Mouse (Mus musculus): ENCODE measurements around the gene Sst. TPM values are rescaled to one million over a fixed set of nuclear protein-coding genes. Genes with fewer than 3 reads are reported as not detected.
"Not testable (repeated sequence)": the region's sequence is repeated elsewhere in the genome, so short reads cannot be mapped to it uniquely, and the experiment has no call there.

Sst gene
- 100 to 1,000 TPM; 437 to 438 TPM for total RNA-seq (2021)

DNA sequence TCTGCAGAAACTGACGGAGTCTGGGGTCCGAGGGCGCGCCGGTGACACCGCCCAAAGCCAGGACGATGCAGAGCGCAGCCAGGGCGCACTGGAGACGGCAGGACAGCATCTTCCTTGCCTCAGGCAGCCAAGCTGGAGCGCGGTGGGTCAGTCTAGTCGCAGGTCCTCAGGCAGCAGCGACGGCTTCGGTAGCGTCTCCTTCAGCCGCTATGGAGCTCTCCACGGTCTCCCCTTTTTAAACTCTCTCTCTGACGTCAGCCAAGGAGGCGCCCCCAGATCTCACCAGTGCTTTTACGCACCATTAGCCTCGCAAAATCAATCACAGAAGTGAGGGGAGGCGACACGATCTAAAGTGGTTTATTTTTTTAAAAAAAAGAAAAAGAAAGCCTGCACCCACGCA is at the start of gene Sst:
TSS of gene Sst (minus strand) at position 323 of the 400 bp plus-strand sequence.
- intact Hi-C loops (cut with DNase I): no loop called here

GRCm38 (mm10) chr16:23934397-23934796 is 43.6 kb upstream of the Sst start:
- no peak for DNase-seq (ENCODE audit: low spot score in 2 of 2)
- intact Hi-C loops (cut with DNase I): no loop called here

More for the DNA sequence above, at the start of gene Sst:
- DNase-seq (ENCODE audit: low spot score in 2 of 2): no peak

GRCm38 (mm10) chr16:23932294-23932693 is 41.5 kb upstream of the Sst start, which contains the start of gene Rtp2:
Rtp2 (minus strand) TSS chr16:23932394.
- no peak for DNase-seq (ENCODE audit: low spot score in 2 of 2)
- intact Hi-C loops (cut with DNase I): no loop called here

DNA sequence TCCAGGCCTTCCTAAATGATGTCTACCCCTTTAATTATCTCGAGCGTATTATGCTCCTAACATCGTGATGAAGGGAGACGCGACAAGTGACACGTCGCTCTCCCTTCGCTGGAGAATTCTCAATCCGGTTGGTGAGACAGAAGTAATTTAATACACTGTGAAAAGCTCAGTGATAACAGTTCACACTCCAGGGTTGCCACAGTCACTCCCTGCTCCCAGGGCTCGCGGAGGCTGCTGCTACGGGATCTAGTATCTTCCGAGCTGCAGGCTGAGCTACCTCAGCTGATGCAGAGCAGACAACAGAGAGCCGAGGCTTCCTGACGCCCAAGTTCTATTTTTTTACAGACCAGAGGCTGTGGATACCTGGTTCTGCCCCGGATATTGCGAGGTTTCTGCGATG is 40.5 kb upstream of the Sst start:
- no peak for DNase-seq (ENCODE audit: low spot score in 2 of 2)
- intact Hi-C loops (cut with DNase I): no loop called here

GRCm38 (mm10) chr16:23930426-23931073 is 39.8 kb upstream of the Sst start:
- DNase-seq (ENCODE audit: low spot score in 2 of 2): no peak
- intact Hi-C loops (cut with DNase I): no loop called here

- intact Hi-C loops (cut with DNase I): no loop called here
- DNase-seq (ENCODE audit: low spot score in 2 of 2): no peak
Measured at GRCm38 (mm10) chr16:23927301-23928114, 36.8 kb upstream of the Sst start.

DNA sequence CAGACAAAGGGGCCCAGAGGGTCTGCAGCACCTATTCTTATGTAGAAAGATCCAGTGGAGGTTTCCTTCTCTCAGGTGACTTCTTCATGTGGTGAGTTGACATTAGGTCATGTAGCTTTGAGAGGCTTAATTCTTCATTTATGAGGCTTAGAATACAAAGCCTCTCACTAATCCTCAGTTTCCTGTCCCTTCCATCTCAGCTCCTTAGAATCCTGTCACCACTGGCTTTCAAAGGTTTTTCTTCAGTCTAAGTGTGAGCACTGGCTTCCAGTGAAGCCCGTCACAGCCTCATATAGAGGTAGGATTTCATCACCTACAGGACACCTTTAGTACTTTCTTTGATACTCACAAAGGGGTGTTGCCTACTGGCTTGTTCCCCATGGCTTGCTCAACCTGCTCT is 32.1 kb upstream of the Sst start:
- no peak for DNase-seq (ENCODE audit: low spot score in 2 of 2)
- intact Hi-C loops (cut with DNase I): no loop called here

GRCm38 (mm10) chr16:23921697-23922096 is 30.9 kb upstream of the Sst start:
- intact Hi-C loops (cut with DNase I): no loop called here
- no peak for DNase-seq (ENCODE audit: low spot score in 2 of 2)

- intact Hi-C loops (cut with DNase I): loop anchor here (10.0 kb wide), 1 partner anchor 755 kb away; no protein-coding TSS in a partner anchor
Measured at GRCm38 (mm10) chr16:23919418-23919817, 28.7 kb upstream of the Sst start.

GRCm38 (mm10) chr16:23913401-23913800 is 22.6 kb upstream of the Sst start:
- DNase-seq (ENCODE audit: low spot score in 2 of 2): no peak
- intact Hi-C loops (cut with DNase I): loop anchor here (10.0 kb wide), 1 partner anchor 749 kb away; no protein-coding TSS in a partner anchor

More at GRCm38 (mm10) chr16:23919418-23919817, 28.7 kb upstream of the Sst start:
- DNase-seq (ENCODE audit: low spot score in 2 of 2): no peak

GRCm38 (mm10) chr16:23912741-23913140 is 22.0 kb upstream of the Sst start:
- no peak for DNase-seq (ENCODE audit: low spot score in 2 of 2)
- intact Hi-C loops (cut with DNase I): loop anchor here (10.0 kb wide), 1 partner anchor 748 kb away; no protein-coding TSS in a partner anchor

- DNase-seq (ENCODE audit: low spot score in 2 of 2); intact Hi-C loops (cut with DNase I): not testable (repeated sequence)
Measured at GRCm38 (mm10) chr16:23909015-23909354, 18.2 kb upstream of the Sst start.

DNA sequence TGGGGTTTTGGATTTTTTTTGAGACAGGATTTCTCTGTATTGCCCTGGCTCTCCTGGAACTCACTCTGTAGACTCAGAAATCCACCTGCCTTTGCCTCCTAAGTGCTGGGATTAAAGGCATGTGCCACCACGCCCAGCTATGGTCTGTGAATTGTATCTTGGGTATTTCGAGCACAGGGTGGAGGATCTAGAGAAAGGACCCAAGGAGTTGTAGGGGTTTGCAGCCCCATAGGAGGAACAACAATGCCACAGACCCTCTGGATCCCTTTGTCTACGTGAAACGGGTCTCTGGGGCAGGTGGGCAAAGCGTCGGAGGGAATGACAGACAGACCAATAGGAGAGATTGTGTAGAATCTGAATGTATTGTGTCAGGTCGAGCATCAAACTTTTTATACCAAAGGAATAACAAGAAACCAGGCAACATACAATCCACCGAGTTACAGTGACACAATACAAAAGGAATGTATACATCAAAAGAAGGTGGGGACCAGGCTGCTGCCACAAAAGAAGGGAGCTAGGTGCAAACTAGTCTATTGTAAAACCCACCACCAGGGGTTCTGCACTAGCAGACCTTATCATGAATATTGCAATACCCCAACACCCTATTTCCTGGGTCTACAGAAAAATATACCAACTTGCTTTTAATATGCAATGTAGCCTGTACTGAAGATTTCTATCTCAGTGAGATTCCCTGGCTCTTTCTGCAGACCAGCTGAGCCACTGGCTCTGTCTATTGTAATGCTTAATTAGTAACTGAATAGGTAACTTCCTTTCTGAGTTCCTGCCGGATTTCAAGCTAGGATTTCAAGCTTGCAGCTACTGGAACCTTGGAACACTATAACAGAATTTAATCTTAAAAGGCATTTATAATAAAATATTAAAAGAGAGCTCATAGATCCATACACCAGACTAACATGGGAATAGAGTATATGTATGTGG is 17.6 kb upstream of the Sst start:
- intact Hi-C loops (cut with DNase I); DNase-seq (ENCODE audit: low spot score in 2 of 2): not testable (repeated sequence)

DNA sequence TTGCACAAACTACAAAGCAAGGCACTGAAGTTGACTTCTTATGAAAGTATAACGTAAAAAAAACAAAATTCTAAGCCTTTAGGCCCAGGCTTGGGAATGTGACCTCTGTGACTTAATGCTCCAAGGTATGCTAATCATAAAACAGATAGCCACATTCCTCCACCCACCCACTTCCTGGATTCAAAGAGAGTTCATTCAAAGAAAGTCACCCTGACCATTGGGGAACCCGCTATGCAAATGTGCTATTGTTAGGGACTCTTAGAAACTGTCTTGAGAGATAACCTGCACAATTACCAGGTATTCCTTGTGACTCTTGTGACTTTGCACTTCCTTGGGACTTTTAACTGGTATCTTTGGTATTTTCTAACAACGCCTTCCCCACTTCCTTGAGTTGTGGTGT is 15.8 kb upstream of the Sst start:
- DNase-seq (ENCODE audit: low spot score in 2 of 2); intact Hi-C loops (cut with DNase I): not testable (repeated sequence)

GRCm38 (mm10) chr16:23901411-23901810 is 10.7 kb upstream of the Sst start:
- intact Hi-C loops (cut with DNase I): no loop called here

GRCm38 (mm10) chr16:23900061-23900460 is 9.3 kb upstream of the Sst start:
- peak in 1 of 2 experiments; percentile 70 for DNase-seq (ENCODE audit: low spot score in 2 of 2)
- intact Hi-C loops (cut with DNase I): no loop called here

More at GRCm38 (mm10) chr16:23901411-23901810, 10.7 kb upstream of the Sst start:
- DNase-seq (ENCODE audit: low spot score in 2 of 2): no peak

DNA sequence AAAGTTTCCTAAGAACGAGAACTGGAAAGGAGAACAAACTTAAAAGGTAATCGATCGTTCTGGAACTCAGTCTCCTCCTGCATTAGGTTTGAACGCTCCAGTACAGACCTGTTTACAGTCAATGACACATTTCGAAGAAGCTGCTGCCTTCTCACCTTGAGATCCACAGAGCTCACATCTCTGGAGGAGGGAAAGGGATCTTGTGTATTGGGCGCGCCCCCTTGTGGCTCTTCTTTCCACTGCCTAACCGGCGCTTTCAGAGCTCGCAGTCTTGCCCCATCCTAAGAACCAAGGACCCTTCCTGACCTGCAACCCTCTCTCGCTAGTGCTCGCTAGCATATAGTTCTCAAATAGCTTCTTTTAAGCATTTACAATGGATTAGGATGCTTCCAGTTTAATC is 8.1 kb upstream of the Sst start:
- intact Hi-C loops (cut with DNase I): loop anchor here (1.0 to 5.0 kb wide), 4 partner anchors 54 to 446 kb away; no protein-coding TSS in a partner anchor
- DNase-seq (ENCODE audit: low spot score in 2 of 2): peak; percentile 82 to 90

- DNase-seq (ENCODE audit: low spot score in 2 of 2): peak; percentile 72 to 89
Measured at GRCm38 (mm10) chr16:23897984-23898586, 7.3 kb upstream of the Sst start.

DNA sequence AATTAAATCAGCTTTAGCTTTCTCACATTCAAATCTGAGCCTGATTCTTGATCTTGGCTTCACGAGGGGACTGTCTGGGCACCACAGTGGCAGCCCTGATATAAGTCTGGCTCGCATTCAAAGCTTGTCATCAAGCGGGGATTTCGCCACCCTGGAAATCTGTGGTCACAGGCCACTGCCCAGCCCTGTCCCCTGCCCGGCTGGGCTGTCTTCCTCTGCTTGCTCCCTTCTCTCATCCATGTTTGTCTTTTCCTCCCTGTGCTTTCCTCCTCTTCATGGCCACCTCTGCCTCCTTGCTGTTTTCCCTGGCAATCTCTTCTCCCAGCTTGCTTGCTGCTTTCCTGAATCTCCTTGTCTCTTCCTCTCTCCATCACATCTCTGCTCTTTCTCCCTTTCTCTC is 6.7 kb upstream of the Sst start:
- intact Hi-C loops (cut with DNase I): loop anchor here (5.0 kb wide), 1 partner anchor 175 kb away; no protein-coding TSS in a partner anchor
- no peak for DNase-seq (ENCODE audit: low spot score in 2 of 2)

More at GRCm38 (mm10) chr16:23897984-23898586, 7.3 kb upstream of the Sst start:
- intact Hi-C loops (cut with DNase I): loop anchor here (2.0 to 5.0 kb wide), 2 partner anchors 176 to 445 kb away; no protein-coding TSS in a partner anchor
